Mouse (Mus musculus) megakaryocyte, adult 5-6 weeks (primary cell): ENCODE measurements at regions not wholly inside any gene's neighbourhood (a gene's known extent, or its start where the extent isn't known, plus 50 kb on each side); places are given as distances from the start of the nearest gene placed in this dataset.
A peak's percentile ranks its signal among the peaks of the same experiment; 100 is the strongest.

Experiments
- ATAC-seq: 2 replicates; pipeline ENCODE4 v1.8.0; 2016; ENCODE audit warnings: mild to moderate bottlenecking, inconsistent platforms; ENCODE audit not compliant: poor library complexity, severe bottlenecking

GRCm38 (mm10) chrX:4136135-4136534 is 60.2 kb upstream of the Btbd35f28 start:
- peak; percentile 76 for ATAC-seq
